Mouse (Mus musculus): Measurements from ENCODE around the gene Faap24.

Faap24 gene

DNA sequence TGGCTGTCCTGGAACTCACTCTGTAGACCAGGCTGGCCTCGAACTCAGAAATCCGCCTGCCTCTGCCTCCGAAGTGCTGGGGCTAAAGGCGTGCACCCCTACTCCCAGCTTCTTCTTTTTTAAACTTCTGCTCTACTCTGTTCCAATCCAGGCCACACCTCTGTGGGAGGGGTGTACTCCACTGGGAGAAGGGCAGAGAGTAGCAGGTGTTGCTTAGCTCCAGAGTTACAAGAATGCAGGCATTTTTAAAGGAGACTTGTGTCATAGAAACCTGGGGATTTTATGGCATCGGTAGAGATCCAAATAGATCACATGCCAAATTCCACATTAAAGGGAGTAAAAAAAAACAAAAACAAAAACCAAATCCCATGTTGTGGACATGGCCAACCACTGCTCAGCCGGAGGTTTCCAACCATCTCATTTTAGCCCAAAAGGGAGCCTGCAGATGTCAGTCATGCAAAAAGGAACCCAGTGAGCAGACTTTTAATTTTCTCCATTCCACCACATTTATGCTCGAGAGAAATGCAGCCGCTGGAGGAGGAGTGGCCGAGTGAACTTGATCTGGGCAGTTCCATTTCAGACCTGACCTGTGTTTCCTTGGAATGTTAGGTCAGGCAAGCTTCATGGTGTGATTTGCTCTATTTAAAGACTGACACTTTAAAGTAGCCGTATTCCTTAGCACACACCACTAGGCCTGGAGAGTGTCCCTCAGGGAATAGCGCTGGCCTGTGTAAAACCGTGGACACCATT lies 31.3 kb downstream of the Faap24 start:
- peak; percentile 42 for DNase-seq

DNA sequence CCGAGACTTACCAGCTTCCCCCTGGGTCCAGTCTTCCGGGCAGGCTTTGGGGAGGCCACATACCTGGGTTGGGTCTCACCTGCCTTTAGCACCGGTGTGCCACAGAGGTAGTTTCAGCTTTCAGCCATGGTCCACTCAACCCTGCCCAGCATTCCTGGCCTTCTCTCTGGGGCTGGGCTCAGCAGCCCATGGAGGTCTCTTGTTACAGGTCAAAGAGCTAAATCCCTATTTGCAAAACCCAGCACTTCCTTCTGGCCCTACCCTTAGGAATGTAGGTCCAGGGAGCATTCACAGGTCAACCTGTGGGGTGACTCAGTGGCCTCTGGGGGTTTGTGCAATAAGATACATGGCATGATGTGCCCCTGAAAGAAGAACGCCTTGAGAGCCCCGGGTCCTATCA lies 33.8 kb downstream of the Faap24 start:
- DNase-seq = peak; percentile 30

DNA sequence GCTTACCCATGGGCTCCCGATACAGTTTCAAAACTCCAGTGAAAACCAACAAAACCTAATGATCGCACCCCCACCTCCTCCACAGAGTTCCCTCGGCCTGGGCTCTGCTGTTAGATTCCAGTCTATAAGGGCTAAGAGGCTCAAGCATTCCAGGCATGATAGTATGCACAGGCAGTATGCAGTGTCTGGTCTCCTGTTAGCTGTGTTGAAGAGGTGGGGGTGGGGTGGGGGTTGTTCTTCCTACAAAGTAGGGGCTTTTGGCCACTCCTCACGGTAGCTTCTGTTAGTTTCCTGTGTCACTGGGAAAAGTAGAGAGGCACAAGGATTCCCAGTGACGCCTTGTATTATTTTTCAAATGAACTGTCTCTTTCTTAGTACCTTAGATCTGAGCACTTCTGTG lies 34.4 kb downstream of the Faap24 start:
- no peak for DNase-seq

DNA sequence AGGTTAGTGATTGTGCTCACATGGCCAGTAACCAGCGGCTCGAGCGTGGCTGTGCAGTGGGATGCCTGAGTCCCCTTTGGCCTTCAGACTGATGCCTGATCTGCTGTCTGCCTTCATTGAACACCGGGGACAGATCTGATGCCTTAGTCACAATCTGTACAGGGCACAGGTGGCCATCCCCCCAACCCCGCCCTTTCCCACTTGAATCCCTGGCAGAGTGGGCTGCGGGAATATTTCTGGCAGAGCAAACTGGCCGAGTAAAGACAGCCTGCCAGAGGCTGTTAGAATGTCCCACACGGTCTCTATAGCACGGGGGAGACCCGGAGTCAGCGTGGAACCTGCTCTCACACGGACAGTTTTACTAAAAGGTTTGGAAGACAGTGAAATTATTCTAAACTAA lies 39.0 kb downstream of the Faap24 start:
- no peak for DNase-seq

DNA sequence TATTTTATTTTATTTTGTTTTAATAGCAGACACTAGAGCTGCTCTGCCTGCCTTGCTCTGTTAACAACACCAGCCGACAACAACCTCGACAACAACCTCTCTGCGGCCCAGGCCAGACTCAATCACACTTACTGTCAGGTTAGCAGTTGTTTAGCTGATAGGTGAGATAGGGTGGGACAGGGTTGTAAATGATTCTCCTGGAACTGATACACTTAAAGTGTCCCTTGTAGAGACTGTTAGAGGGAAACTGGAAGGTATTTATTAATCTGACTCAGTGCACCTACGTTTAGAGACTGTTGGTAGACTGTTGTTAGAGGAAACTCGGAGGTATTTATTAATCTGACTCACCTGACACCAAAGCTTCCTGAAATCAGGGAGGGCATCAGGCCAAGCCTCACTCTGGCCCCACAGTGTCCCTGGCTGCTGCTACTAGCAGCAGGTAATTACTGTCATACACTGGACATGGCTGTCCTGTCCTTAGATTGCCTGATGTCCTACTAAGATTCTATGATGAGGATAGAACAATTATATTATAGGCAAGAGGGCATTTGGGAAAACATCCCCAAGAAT lies 41.2 kb downstream of the Faap24 start:
- no peak for DNase-seq

DNA sequence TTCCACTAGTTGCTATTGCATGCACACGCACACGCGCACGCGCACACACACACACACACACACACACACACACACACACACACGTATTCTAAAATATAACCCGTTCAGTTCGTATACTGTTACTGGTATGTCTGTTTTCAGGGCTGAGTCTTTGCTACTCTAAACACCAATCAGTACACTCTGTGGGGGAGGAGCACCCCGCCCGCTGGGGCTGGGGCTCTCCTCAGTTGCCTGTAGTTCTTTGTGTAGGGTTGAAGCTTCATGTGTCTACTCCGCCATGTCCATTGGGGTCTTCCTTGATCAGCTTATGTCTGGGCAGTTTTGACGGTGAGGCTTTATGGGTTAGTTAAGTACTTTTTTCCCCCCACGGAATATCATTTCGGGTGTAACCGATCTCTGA lies 43.3 kb downstream of the Faap24 start:
- no peak for DNase-seq

DNA sequence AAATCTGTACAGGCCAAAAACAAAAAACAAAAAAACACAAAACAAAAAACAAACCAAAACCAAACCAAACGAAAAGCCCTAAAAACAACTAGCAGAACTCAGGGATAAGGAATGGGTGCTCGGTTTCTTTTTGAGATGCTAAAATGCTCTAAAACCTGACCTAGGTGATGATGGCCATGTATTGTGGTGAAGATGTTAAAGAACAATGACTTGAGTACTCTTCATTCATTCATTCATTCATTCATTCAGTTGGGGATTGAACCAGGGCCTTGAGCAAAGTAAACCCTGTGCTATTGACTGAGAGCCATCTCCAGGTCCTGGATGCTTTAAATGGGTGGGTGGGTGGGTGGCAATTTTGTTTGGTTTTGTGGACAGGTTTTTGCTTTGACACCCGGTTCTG lies 45.5 kb downstream of the Faap24 start:
- no peak for DNase-seq

DNA sequence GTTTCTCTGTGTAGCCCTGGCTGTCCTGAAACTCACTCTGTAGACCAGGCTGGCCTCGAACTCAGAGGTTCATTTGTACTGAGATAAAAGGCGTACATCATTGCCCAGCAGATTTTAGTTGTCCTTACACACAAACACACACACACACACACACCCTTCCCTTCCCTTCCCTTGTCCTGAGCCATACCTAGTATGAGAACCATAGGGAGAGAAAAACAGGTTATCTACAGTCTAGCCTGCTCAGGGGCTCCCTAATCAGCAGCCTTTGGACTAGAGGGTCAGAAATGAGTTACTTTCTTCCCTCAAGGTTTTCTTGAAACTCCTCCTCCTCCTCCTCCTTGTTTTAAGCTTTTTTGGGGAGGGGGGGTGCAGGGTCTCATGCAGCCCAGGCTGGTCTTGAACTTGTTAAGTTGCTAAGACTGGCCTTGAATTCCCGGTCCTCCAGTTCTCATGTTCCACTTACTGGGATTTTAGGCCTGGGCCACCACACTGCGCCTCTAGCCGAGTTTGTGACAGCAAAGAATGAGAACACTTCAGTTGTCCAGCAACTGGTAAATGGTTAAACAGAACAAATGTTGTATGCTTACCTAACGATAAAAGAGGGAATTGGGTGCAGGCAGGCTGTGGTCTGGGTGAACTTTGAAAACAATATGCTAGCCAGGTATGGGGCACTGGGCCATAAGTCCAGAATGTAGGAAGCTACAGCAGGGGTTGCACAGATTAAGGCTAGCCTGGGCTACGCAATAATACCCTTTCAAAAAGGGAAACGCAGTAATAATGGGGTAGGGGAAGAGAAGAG lies 46.6 kb downstream of the Faap24 start:
- DNase-seq = no peak

DNA sequence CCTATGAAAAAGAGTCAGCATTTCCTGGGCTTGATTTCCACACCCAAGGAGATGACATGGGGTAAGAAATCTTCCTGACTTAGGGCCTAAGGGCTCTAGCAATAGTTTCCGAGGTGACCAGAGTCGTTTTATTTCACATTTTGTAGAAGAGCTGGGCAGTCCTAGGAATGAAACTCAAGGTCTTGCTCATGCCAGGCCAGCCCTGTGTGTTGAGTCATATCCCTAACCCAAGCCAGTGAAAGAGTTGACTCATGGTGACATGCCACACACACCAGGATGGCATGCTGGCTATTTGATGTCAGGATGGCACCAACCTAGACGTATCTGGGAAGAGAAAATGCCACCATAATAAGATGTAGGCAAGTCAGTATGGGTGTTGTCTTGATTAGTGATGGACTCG lies 47.6 kb downstream of the Faap24 start:
- DNase-seq = no peak

DNA sequence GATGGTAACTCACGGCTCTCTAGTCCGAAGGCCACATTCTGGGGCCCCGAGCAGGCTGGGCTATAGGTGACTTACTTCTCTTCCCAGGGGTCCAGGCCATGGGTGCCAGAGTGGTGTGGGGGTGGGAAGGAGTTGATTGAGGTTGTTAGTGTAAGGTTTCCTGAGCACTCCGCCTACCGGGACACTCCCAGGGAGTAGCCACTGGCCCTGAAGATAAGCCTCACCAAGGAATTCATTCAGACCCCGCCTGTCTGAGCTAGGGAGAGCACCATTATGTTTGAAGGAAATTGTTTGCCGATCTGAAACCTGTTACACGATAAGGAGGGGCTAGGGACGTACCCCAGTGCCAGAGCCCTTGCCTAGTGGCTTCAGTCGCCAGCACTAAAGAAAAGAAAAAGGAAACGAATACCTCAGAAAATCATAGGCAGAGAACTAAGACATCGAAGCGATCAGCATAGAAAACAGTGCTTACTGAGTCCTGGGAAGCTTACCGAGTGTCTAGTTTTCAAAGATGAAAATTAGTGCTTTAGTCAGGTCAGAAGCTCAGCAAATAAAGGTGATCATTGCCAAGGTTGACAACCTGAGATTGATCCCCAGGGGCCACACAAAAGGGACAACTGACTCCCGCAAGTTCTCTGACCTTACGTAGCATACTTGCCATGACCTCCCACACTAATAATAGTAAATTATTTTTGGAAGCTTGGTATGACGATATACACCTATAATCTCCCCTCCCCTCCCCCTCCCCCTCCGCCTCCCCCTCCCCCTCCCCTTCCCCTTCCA lies 48.5 kb downstream of the Faap24 start:
- DNase-seq = peak; percentile 53

DNA sequence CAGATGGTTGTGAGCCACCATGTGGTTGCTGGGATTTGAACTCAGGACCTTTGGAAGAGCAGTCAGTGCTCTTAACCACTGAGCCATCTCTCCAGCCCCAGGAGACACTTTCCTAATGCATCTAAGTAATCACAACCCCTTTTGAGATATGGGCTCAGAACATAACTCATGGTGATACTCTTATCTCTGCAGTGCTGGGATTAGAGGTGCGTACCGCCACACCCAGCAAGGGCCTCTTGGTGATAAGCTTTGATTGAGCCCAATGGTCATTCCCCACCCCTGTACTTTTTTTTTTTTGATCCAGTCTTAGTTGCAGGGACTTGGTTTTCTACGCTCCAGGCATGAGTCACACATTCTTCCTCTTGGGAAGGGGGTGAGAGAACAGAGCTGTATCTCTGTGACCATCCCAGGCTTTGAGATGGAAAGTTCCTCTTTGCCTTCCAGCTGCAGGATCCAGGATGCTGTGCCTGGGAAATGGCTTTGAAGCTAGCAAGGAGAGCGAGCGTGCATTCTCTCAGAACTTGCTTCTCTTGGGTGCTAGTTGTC lies 51.8 kb downstream of the Faap24 start:
- no peak for DNase-seq

DNA sequence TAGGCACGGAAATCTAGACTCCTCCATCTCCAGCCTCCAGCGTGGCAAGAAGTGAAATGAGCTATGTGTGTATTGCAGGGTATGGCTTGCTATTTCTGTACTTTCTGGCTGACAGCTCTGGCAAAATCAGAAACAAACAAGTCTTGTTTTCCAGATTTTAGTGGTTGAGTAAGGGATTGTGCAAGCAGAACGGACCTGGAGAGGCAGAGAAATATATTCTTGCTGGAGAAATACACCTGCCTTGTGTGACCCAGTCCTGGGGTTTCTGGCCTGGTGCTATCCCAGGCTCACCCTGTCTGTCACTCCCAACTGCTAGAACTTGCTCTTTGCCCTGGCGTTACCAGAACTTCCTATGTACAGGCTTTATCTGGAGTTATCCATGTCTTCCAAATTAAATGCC lies 54.1 kb downstream of the Faap24 start:
- DNase-seq = no peak

Measured in lung, postnatal 36 days (tissue).